Mouse (Mus musculus) kidney, adult 2 months (tissue): Measurements from ENCODE around the gene Skor1. TPM values are rescaled to one million over a fixed set of nuclear protein-coding genes. Genes with fewer than 3 reads are reported as not detected.

Source experiments
- DNase-seq: peaks from one replicate; pipeline ENCODE4 v3.0.0; 2021
- H3K27ac ChIP-seq: fragments of 200-500 bp; 2 replicates; pipeline ENCODE4 v1.5.1; 2012; ENCODE audit warnings: low read depth, low read length, control low read depth, inconsistent platforms; ENCODE audit not compliant: insufficient read depth
- H3K27me3 ChIP-seq: fragments of 200-500 bp; replicated peaks from 2 replicates; pipeline ENCODE4 v1.6.1; 2012; ENCODE audit warnings: mild to moderate bottlenecking, moderate library complexity, low read length, inconsistent platforms; ENCODE audit not compliant: control insufficient read depth, insufficient read depth
- H3K36me3 ChIP-seq: fragments of 200-500 bp; 2 replicates; pipeline ENCODE4 v1.6.1; 2012; ENCODE audit warnings: mild to moderate bottlenecking, moderate library complexity, low read length, inconsistent platforms; ENCODE audit not compliant: control insufficient read depth, insufficient read depth
- H3K4me1 ChIP-seq: fragments of 200-500 bp; 2 replicates; pipeline ENCODE4 v1.6.1; 2011; ENCODE audit warnings: low read length; ENCODE audit not compliant: control insufficient read depth, insufficient read depth
- H3K4me3 ChIP-seq: fragments of 200-500 bp; 2 replicates; pipeline ENCODE4 v1.5.1; 2011; ENCODE audit warnings: mild to moderate bottlenecking, low read depth, low read length, control low read depth; ENCODE audit not compliant: insufficient read depth
- CTCF ChIP-seq: fragments of 200-500 bp; conservative IDR thresholded peaks from 2 replicates; pipeline ENCODE4 v1.5.1; 2011; ENCODE audit warnings: low read depth, mild to moderate bottlenecking, control low read depth, low read length, moderate library complexity, mixed read lengths; ENCODE audit not compliant: insufficient read depth, insufficient read length
- POLR2A ChIP-seq: fragments of 200-500 bp; IDR thresholded peaks from one replicate; pipeline ENCODE4 v1.6.1; 2011; ENCODE audit warnings: low read depth, low read length, control low read depth
- WGBS: fragments of 180-500 bp; shearing (Covaris S2); methylation state at CpG from one replicate; pipeline ENCODE4 v1.1.7; 2018; 5-methylcytosine and 5-hydroxymethylcytosine counted together
- polyA plus RNA-seq: library from polyadenylated mRNA; depleted of rRNA; stranded (reverse); fragments of >200 nt; gene quantifications from 2 replicates; pipeline ENCODE4 v1.2.3, GENCODE M21; 2012

Gene Skor1
- polyA plus RNA-seq, 1 experiment, result 0.02 TPM

- H3K27me3 ChIP-seq, result no peaks in the 10 kb centered on the region
- WGBS, result 87% methylated on average over 1 of the region's 1 CpGs
- no peaks in the 10 kb centered on the region for H3K36me3 ChIP-seq
- 0 out of 2 replicates have a peak, but pooled peaks have one; percentile 15 for TF ChIP-seq CTCF
- TF ChIP-seq POLR2A, result no peak
- DNase-seq, result no peak
- H3K27ac ChIP-seq, result no peak overlapping the region
- no peak overlapping the region for H3K4me3 ChIP-seq
- no peaks in the 10 kb centered on the region for H3K4me1 ChIP-seq
Measured at GRCm38 (mm10) chr9:63169127-63169526, 20.4 kb upstream of the Skor1 start.

GRCm38 (mm10) chr9:63165070-63165469, 16.3 kb upstream of the Skor1 start:
- Histone ChIP-seq H3K27me3 (no peaks in the 10 kb centered on the region), H3K4me3 (no peak overlapping the region), H3K27ac (no peak overlapping the region), H3K36me3 (no peaks in the 10 kb centered on the region), H3K4me1 (no peaks in the 10 kb centered on the region)
- 68% methylated on average over 9 of the region's 9 CpGs for WGBS
- DNase-seq, result no peak
- TF ChIP-seq POLR2A, result no peak
- TF ChIP-seq CTCF, result no peak

GRCm38 (mm10) chr9:63163756-63164155, 15.0 kb upstream of the Skor1 start:
- H3K36me3 ChIP-seq, result no peaks in the 10 kb centered on the region
- no peaks in the 10 kb centered on the region for H3K4me1 ChIP-seq
- no peak overlapping the region for H3K4me3 ChIP-seq
- TF ChIP-seq POLR2A, result no peak
- TF ChIP-seq CTCF, result no peak
- no peak for DNase-seq
- H3K27me3 ChIP-seq, result no peaks in the 10 kb centered on the region
- WGBS, result 89% methylated on average over 8 of the region's 8 CpGs
- H3K27ac ChIP-seq, result no peak overlapping the region

GRCm38 (mm10) chr9:63151949-63152348, 3.2 kb upstream of the Skor1 start:
- no peak for TF ChIP-seq POLR2A
- no peak for TF ChIP-seq CTCF
- no peak for DNase-seq
- WGBS, result 25% methylated on average over 14 of the region's 14 CpGs

GRCm38 (mm10) chr9:63151072-63151870, 2.5 kb upstream of the Skor1 start:
- peaks cover 9% of the 10 kb centered on the region for H3K27me3 ChIP-seq

More at GRCm38 (mm10) chr9:63151949-63152348, 3.2 kb upstream of the Skor1 start:
- no peak overlapping the region for H3K27ac ChIP-seq
- peaks cover 5% of the 10 kb centered on the region for H3K27me3 ChIP-seq
- no peaks in the 10 kb centered on the region for H3K36me3 ChIP-seq
- H3K4me1 ChIP-seq, result no peaks in the 10 kb centered on the region
- H3K4me3 ChIP-seq, result no peak overlapping the region

GRCm38 (mm10) chr9:63150086-63150800, 1.5 kb upstream of the Skor1 start:
- H3K36me3 ChIP-seq, result no peaks in the 10 kb centered on the region
- 4% methylated on average over 27 of the region's 27 CpGs for WGBS
- no peak overlapping the region for H3K27ac ChIP-seq
- TF ChIP-seq POLR2A, result no peak
- no peak for TF ChIP-seq CTCF
- H3K4me3 ChIP-seq, result no peak overlapping the region
- H3K27me3 ChIP-seq, result peaks cover 15% of the 10 kb centered on the region
- H3K4me1 ChIP-seq, result no peaks in the 10 kb centered on the region
- no peak for DNase-seq

More at GRCm38 (mm10) chr9:63151072-63151870, 2.5 kb upstream of the Skor1 start:
- no peak overlapping the region for H3K27ac ChIP-seq
- H3K4me1 ChIP-seq, result no peaks in the 10 kb centered on the region
- TF ChIP-seq POLR2A, result no peak
- no peak for TF ChIP-seq CTCF
- peak; percentile 64 for DNase-seq
- WGBS, result 3% methylated on average over 20 of the region's 20 CpGs
- no peaks in the 10 kb centered on the region for H3K36me3 ChIP-seq
- H3K4me3 ChIP-seq, result no peak overlapping the region

GRCm38 (mm10) chr9:63149372-63149766, 608 bp upstream of the Skor1 start:
- 4% methylated on average over 20 of the region's 20 CpGs for WGBS
- no peak for DNase-seq
- Histone ChIP-seq H3K27me3 (peaks cover 19% of the 10 kb centered on the region), H3K27ac (no peak overlapping the region), H3K4me3 (no peak overlapping the region), H3K36me3 (no peaks in the 10 kb centered on the region), H3K4me1 (no peaks in the 10 kb centered on the region)
- no peak for TF ChIP-seq POLR2A
- TF ChIP-seq CTCF, result no peak
